ENCODE assay signal across 10 mouse cellular contexts in genomic region chr10:70939751-70940150, GRCm38 (mm10).
DNase-seq lines count a peak whose midpoint lies in the region; ATAC-seq and TF ChIP-seq lines count a peak whose summit lies in the region.
"Had no signal": no experiment of that assay in that cellular context is flagged by ENCODE, and none has a peak within 500 bp of the region (broad histone marks: within the 10 kb centered on the region; RNA-seq: fewer than 3 reads in every experiment).

No protein-coding gene starts in this region.

- DNase-seq in kidney, postnatal 10 days, result peak; percentile 52
- DNase-seq in kidney, adult 8-10 months, result no peak
- peak; percentile 29 for DNase-seq in gastrocnemius, postnatal 10 days
- DNase-seq in lung, postnatal 4 days, result peak; percentile 8 to 40
- DNase-seq in spleen, postnatal 36 days (ENCODE audit: low spot score in 2 of 2), result no peak
- no peak for DNase-seq in cerebellum, adult 2 months

- no peak for TF ChIP-seq POLR2A in cerebellum, adult 2 months (IDR thresholded peaks at IDR 0.05; ENCODE audit: borderline replicate concordance, insufficient read depth, low read length)

- no peak overlapping the region for H3K4me3 ChIP-seq in heart, embryonic 13.5 days
- no peak overlapping the region for H3K4me3 ChIP-seq in cerebellum, adult 2 months (replicated peaks; ENCODE audit: insufficient read depth, low read depth, low read length)
- H3K4me3 ChIP-seq: liver, embryonic 15.5 days; neural tube, embryonic 13.5 days had no signal

- no peaks in the 10 kb centered on the region for H3K27me3 ChIP-seq in heart, embryonic 13.5 days (replicated peaks)
- H3K27me3 ChIP-seq in cerebellum, adult 2 months (ENCODE audit: control insufficient read depth, insufficient read depth, low read length), result no peaks in the 10 kb centered on the region
- H3K27me3 ChIP-seq: liver, embryonic 15.5 days; neural tube, embryonic 13.5 days had no signal

- peak overlapping the region; percentile 77 for H3K27ac ChIP-seq in heart, embryonic 13.5 days (replicated peaks)
- no peak overlapping the region for H3K27ac ChIP-seq in cerebellum, adult 2 months (ENCODE audit: insufficient read depth, low read length)
- H3K27ac ChIP-seq: liver, embryonic 15.5 days; neural tube, embryonic 13.5 days had no signal

- TF ChIP-seq CTCF in cerebellum, adult 2 months (IDR thresholded peaks at IDR 0.05; ENCODE audit: borderline replicate concordance, insufficient read depth, low read depth, low read length), result no peak

- H3K36me3 ChIP-seq in heart, embryonic 13.5 days, result peaks cover 56% of the 10 kb centered on the region

- peaks cover 21% of the 10 kb centered on the region for H3K4me1 ChIP-seq in heart, embryonic 13.5 days
- H3K4me1 ChIP-seq in cerebellum, adult 2 months (ENCODE audit: control insufficient read depth, insufficient read depth, low read length), result no peaks in the 10 kb centered on the region
- H3K4me1 ChIP-seq: liver, embryonic 15.5 days had no signal

- ATAC-seq in heart, embryonic 13.5 days (ENCODE audit: extremely low read depth, insufficient number of reproducible peaks, low FRiP score, low TSS enrichment), result no peak
- no peak for ATAC-seq in CD4-positive, CD25-positive, alpha-beta regulatory T cell, adult 4 months

- H3K4me2 ChIP-seq in heart, embryonic 13.5 days, result no peak overlapping the region
- H3K4me2 ChIP-seq: liver, embryonic 15.5 days; neural tube, embryonic 13.5 days had no signal

- H3K9ac ChIP-seq in heart, embryonic 13.5 days, result no peak overlapping the region
- H3K9ac ChIP-seq: liver, embryonic 15.5 days; neural tube, embryonic 13.5 days had no signal

- 47% methylated on average over 12 of the region's 12 CpGs for WGBS in heart, embryonic 13.5 days
- WGBS in cerebellum, adult 2 months, result 25% methylated on average over 12 of the region's 12 CpGs

- H3K9me3 ChIP-seq in heart, embryonic 13.5 days, result no peaks in the 10 kb centered on the region
- H3K9me3 ChIP-seq: neural tube, embryonic 13.5 days had no signal

Comparison
In these comparisons a context has a peak if more than half of its experiments do, and no peak if none do; other contexts are left out.
1. DNase-seq: peak in kidney, postnatal 10 days (single experiment), gastrocnemius, postnatal 10 days (single experiment) and lung, postnatal 4 days (2 of 2); none in kidney, adult 8-10 months (0 of 2), spleen, postnatal 36 days (0 of 2) and cerebellum, adult 2 months (0 of 2).